Comparison of ENCODE assay signal across 18 mouse cellular contexts in the genomic region with DNA sequence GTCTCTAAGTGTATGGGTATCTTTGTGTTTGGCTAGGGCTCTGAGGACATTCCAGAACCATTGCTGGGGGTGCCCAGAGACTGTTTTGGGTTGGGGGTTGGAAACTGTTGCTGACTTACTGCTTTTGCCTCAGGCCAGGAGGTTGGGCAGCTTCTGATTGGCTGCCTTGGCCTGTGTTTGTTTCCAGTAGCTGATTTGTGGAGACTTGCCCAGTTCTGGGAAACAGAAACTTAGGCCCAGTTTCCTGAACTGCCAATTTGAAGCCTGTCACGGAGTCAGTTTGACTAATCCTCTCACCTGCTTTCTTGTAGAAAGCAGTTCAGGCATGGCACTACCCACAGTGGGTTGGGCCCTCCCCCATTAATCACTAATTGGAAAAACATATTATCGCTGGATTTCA.
"Had no signal": no experiment of that assay in that cellular context is flagged by ENCODE, and none has a peak within 500 bp of the region (broad histone marks: within the 10 kb centered on the region; RNA-seq: fewer than 3 reads in every experiment).

No protein-coding gene starts in this region.

- H3K4me1 ChIP-seq: neural tube, embryonic 13.5 days; neural tube, embryonic 15.5 days had no signal

- H3K9me3 ChIP-seq: midbrain, embryonic 10.5 days; midbrain, embryonic 12.5 days; neural tube, embryonic 13.5 days; neural tube, embryonic 15.5 days had no signal

- H3K36me3 ChIP-seq: midbrain, embryonic 10.5 days; midbrain, embryonic 12.5 days; neural tube, embryonic 13.5 days; neural tube, embryonic 15.5 days had no signal

- ATAC-seq: midbrain, embryonic 16.5 days had no signal

- H3K4me3 ChIP-seq: midbrain, embryonic 10.5 days; midbrain, embryonic 12.5 days; myocyte; neural tube, embryonic 13.5 days; neural tube, embryonic 15.5 days had no signal

- H3K27me3 ChIP-seq: midbrain, embryonic 12.5 days; neural tube, embryonic 13.5 days; neural tube, embryonic 15.5 days had no signal

- H3K27ac ChIP-seq: midbrain, embryonic 10.5 days; midbrain, embryonic 12.5 days; neural tube, embryonic 13.5 days; neural tube, embryonic 15.5 days had no signal

- DNase-seq: lung, embryonic 14.5 days; lung, postnatal 10 days; lung, postnatal 4 days; midbrain, embryonic 14.5 days; retina, postnatal 1 day; right cerebral cortex, adult 18-20 months; right cerebral cortex, postnatal 25 days; right cerebral cortex, postnatal 4 days; spleen, adult 18-20 months; thymus, adult 18-20 months; thymus, postnatal 14 days; thymus, postnatal 36 days had no signal

- H3K4me2 ChIP-seq: lung, embryonic 14.5 days; midbrain, embryonic 12.5 days; neural tube, embryonic 13.5 days; neural tube, embryonic 15.5 days had no signal

- H3K9ac ChIP-seq: lung, embryonic 14.5 days; midbrain, embryonic 12.5 days; neural tube, embryonic 13.5 days; neural tube, embryonic 15.5 days had no signal
